Comparison of ENCODE assay signal across 25 mouse cellular contexts in the genomic region with DNA sequence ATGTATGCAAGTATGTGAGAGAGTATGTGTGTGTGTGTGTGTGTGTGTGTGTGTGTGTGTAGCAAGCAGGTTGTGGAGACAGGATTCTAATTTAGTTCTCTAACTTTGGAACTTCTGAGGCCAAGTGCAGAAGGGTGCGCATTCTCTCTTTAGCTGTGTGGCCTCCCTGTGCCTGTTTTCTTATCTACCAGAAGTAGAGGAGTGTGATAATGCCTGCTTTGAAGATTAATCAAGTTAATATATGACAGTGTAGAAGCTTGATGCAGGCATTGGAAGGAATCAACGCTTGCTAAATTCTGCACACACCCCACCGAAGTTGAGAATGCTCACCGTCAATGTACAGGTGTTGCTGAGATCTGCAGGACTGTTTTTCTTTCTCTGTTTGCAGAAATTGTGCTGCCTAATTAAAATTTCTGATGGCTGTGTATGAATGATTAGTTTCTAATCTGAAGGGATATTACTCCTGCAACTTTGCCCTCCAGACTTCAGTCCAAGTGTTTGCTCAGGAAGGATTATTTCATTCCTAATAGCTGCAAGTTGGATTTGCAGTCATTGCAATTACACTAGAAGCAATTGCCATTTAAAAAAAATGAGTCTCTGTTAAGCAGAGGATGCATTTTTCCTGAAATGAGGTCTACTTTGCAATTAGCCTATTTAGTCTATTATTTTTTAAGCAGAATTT.
"Had no signal": no experiment of that assay in that cellular context is flagged by ENCODE, and none has a peak within 500 bp of the region (broad histone marks: within the 10 kb centered on the region; RNA-seq: fewer than 3 reads in every experiment).

No protein-coding gene starts in this region.

- DNase-seq: forebrain, postnatal 0 days; gastrocnemius, adult 2 months; gastrocnemius, postnatal 10 days; gastrocnemius, postnatal 25 days; heart, adult 18-20 months; heart, postnatal 10 days; heart, postnatal 4 days; kidney, adult 18-20 months; kidney, adult 8-10 months; kidney, postnatal 14 days; kidney, postnatal 4 days; layer of hippocampus, adult 9-11 months; layer of hippocampus, postnatal 36 days; left cerebral cortex, postnatal 4 days; liver; liver, embryonic 13.5 days had no signal

- H3K27ac ChIP-seq: gastrocnemius, adult 2 months; heart, embryonic 10.5 days; hindbrain, embryonic 10.5 days; hindbrain, embryonic 12.5 days; hindbrain, embryonic 14.5 days; limb, embryonic 12.5 days; liver, embryonic 13.5 days had no signal

- H3K4me2 ChIP-seq: heart, embryonic 12.5 days; hindbrain, embryonic 12.5 days; hindbrain, embryonic 14.5 days; limb, embryonic 12.5 days; liver, embryonic 11.5 days; liver, embryonic 13.5 days had no signal

- H3K9ac ChIP-seq: forebrain, postnatal 0 days; heart, embryonic 12.5 days; hindbrain, embryonic 12.5 days; hindbrain, embryonic 14.5 days; limb, embryonic 12.5 days; liver, embryonic 13.5 days had no signal

- ATAC-seq: forebrain, postnatal 0 days; hindbrain, embryonic 16.5 days; inflammation-experienced regulatory T-cells, adult 6 months had no signal

- H3K4me3 ChIP-seq: gastrocnemius, adult 2 months; heart, embryonic 10.5 days; heart, embryonic 12.5 days; hindbrain, embryonic 10.5 days; hindbrain, embryonic 12.5 days; limb, embryonic 12.5 days; liver, embryonic 13.5 days had no signal

- H3K27me3 ChIP-seq: heart, embryonic 12.5 days; hindbrain, embryonic 12.5 days; limb, embryonic 12.5 days; liver, embryonic 13.5 days had no signal

- H3K36me3 ChIP-seq: heart, embryonic 10.5 days; heart, embryonic 12.5 days; hindbrain, embryonic 10.5 days; hindbrain, embryonic 12.5 days; limb, embryonic 12.5 days; liver, embryonic 13.5 days had no signal

- H3K9me3 ChIP-seq: heart, embryonic 10.5 days; heart, embryonic 12.5 days; hindbrain, embryonic 10.5 days; hindbrain, embryonic 12.5 days; limb, embryonic 12.5 days; liver, embryonic 13.5 days had no signal

- H3K4me1 ChIP-seq: hindbrain, embryonic 10.5 days; hindbrain, embryonic 12.5 days; limb, embryonic 12.5 days had no signal
